Mouse (Mus musculus) monocyte, adult 2 months (primary cell): ENCODE data around the gene Pip4k2a.

Source experiments
- DNase-seq, 2 experiments: peaks; one replicate each; pipeline ENCODE4 v3.0.0; 2022; ENCODE audit warnings: low spot score in 2 of 2, low read depth in 1 of 2

The Pip4k2a gene

DNA sequence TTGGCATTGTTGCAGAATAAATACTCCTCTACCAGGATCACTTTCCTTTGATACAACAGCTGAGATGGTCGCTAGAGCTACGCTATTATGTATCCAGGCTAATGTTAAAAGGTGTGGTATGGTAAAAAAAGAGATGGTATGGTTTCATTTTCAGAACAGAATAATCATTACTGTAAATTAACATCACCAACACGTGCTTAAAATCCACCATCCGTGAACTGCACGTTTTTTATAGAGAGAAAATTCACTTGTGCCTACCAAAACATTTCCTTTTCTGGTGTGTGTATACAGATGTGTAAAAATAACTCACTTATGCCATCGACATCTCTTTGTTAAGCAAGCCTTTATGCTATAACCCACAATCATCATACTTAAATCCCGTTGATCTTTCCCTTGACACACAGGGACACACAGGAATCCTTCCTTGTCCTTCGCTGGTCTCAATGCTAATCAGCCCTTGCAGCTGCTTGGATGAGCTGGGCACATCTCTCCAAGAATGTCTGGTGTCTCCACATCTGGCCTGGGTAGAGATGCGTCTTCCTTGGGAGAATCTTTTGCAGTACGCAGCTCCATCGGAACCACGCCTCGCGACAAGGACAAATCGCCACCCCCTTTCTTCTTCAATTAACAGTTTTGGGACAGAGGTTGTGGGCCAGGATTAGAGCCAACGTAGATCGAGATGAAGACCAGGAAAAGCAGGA is 198.5 kb downstream of the Pip4k2a start:
- DNase-seq = no peak

GRCm38 (mm10) chr2:18797776-18798175 is 200.2 kb downstream of the Pip4k2a start:
- DNase-seq = no peak

DNA sequence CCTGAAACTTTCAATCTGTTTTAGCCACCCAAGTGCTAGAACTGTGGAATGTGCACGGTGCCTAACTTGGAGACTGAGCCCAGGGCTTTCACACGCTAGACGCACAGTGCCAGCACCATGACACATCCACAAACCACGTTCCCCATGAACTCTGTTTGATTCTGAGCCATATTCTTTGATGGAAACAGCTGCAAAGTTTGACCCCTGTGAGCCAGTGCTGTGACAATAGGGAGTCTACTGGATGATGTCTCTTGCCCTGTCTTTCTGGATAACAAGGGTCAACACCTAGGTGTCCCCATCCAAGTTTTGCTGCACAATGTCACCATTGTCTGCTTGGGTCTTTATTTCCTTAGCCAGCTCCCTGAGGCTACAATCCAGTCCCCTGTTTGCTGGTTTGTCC is 203.7 kb downstream of the Pip4k2a start:
- DNase-seq = no peak
